Mouse (Mus musculus): ENCODE measurements around the gene Rapgef4.

DNA sequence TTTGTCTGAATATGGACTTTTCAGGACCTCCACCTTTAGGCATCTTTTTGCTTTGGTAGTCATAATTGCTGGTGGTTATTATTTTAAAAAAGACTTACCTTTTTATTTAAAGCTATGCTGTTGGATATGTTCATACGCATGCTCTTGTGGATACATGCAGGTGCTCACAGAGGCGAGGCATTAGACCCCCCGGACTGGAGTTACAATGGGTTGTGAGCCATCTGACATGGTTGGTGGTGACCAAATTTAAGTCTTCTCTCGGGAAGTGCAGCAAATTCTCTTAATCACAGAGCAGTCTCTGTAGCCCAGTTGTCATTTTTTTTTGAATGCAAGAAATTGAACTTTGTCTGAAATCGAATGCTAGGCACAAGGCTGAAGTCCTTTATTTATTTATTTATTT, 40.4 kb downstream of the Rapgef4 start:
- TF ChIP-seq POLR2A (IDR thresholded peaks at IDR 0.05; ENCODE audit: borderline replicate concordance, extremely low read depth, low read depth, low read length) (no peak), CTCF (IDR thresholded peaks at IDR 0.05; ENCODE audit: insufficient read depth, low read length) (no peak)
